Mouse (Mus musculus): ENCODE measurements at regions not wholly inside any gene's neighbourhood (a gene's known extent, or its start where the extent isn't known, plus 50 kb on each side); places are given as distances from the start of the nearest gene placed in this dataset.

GRCm38 (mm10) chr8:97414742-97415141 is 1526.4 kb upstream of the Got2 start:
- WGBS, result 79% methylated on average over 1 of the region's 1 CpGs
- Histone ChIP-seq H3K9me3 (ENCODE audit: control insufficient read depth, low read length) (no peaks in the 10 kb centered on the region), H3K4me3 (ENCODE audit: low read depth, low read length) (no peak overlapping the region), H3K27me3 (ENCODE audit: control insufficient read depth, insufficient read depth, low read length) (no peaks in the 10 kb centered on the region), H3K27ac (ENCODE audit: low read depth, low read length) (no peak overlapping the region), H3K9ac (ENCODE audit: low read length) (no peak overlapping the region), H3K4me2 (ENCODE audit: low read depth, low read length, severe bottlenecking) (no peak overlapping the region), H3K4me1 (replicated peaks; ENCODE audit: control insufficient read depth, insufficient read depth, low read length) (no peaks in the 10 kb centered on the region; the same call in 1 of the 2 replicates), H3K36me3 (ENCODE audit: control insufficient read depth, insufficient read depth, low read length) (no peaks in the 10 kb centered on the region)
- DNase-seq (ENCODE audit: low spot score) (no peak), ATAC-seq (replicated peaks; ENCODE audit: low FRiP score) (no peak)

GRCm38 (mm10) chr8:97403308-97403707 is 1515.0 kb upstream of the Got2 start:
- Histone ChIP-seq H3K4me1 (replicated peaks; ENCODE audit: control insufficient read depth, insufficient read depth, low read length) (no peaks in the 10 kb centered on the region), H3K36me3 (ENCODE audit: control insufficient read depth, insufficient read depth, low read length) (no peaks in the 10 kb centered on the region), H3K27ac (ENCODE audit: low read depth, low read length) (no peak overlapping the region), H3K4me3 (ENCODE audit: low read depth, low read length) (no peak overlapping the region), H3K9ac (ENCODE audit: low read length) (no peak overlapping the region), H3K4me2 (ENCODE audit: low read depth, low read length, severe bottlenecking) (no peak overlapping the region), H3K27me3 (ENCODE audit: control insufficient read depth, insufficient read depth, low read length) (no peaks in the 10 kb centered on the region), H3K9me3 (ENCODE audit: control insufficient read depth, low read length) (no peaks in the 10 kb centered on the region)
- ATAC-seq (replicated peaks; ENCODE audit: low FRiP score) (no peak), DNase-seq (ENCODE audit: low spot score) (no peak)
- 71% methylated on average over 2 of the region's 2 CpGs for WGBS

- Histone ChIP-seq H3K4me3 (ENCODE audit: low read depth, low read length) (no peak overlapping the region), H3K36me3 (ENCODE audit: control insufficient read depth, insufficient read depth, low read length) (no peaks in the 10 kb centered on the region), H3K4me2 (ENCODE audit: low read depth, low read length, severe bottlenecking) (no peak overlapping the region), H3K27me3 (ENCODE audit: control insufficient read depth, insufficient read depth, low read length) (no peaks in the 10 kb centered on the region), H3K27ac (ENCODE audit: low read depth, low read length) (no peak overlapping the region), H3K9ac (ENCODE audit: low read length) (no peak overlapping the region), H3K4me1 (replicated peaks; ENCODE audit: control insufficient read depth, insufficient read depth, low read length) (no peaks in the 10 kb centered on the region; the same call in 1 of the 2 replicates), H3K9me3 (ENCODE audit: control insufficient read depth, low read length) (no peaks in the 10 kb centered on the region)
- 9% methylated on average over 7 of the region's 7 CpGs for WGBS
- ATAC-seq (replicated peaks; ENCODE audit: low FRiP score) (peak; percentile 79), DNase-seq (ENCODE audit: low spot score) (no peak)
Measured at GRCm38 (mm10) chr8:97397327-97397719, 1509.0 kb upstream of the Got2 start.

- 10% methylated on average over 5 of the region's 5 CpGs for WGBS
- Histone ChIP-seq H3K9ac (ENCODE audit: low read length) (no peak overlapping the region), H3K4me2 (ENCODE audit: low read depth, low read length, severe bottlenecking) (no peak overlapping the region), H3K36me3 (ENCODE audit: control insufficient read depth, insufficient read depth, low read length) (no peaks in the 10 kb centered on the region), H3K27me3 (ENCODE audit: control insufficient read depth, insufficient read depth, low read length) (no peaks in the 10 kb centered on the region), H3K4me1 (replicated peaks; ENCODE audit: control insufficient read depth, insufficient read depth, low read length) (no peaks in the 10 kb centered on the region; the same call in 1 of the 2 replicates), H3K4me3 (ENCODE audit: low read depth, low read length) (no peak overlapping the region), H3K9me3 (ENCODE audit: control insufficient read depth, low read length) (no peaks in the 10 kb centered on the region), H3K27ac (ENCODE audit: low read depth, low read length) (no peak overlapping the region)
- peak; percentile 88 for ATAC-seq (replicated peaks; ENCODE audit: low FRiP score)
- peak; percentile 59 for DNase-seq (ENCODE audit: low spot score)
Measured at GRCm38 (mm10) chr8:97396634-97397326, 1508.4 kb upstream of the Got2 start.

- DNase-seq (ENCODE audit: low spot score), result no peak
- ATAC-seq (replicated peaks; ENCODE audit: low FRiP score), result no peak
Measured at GRCm38 (mm10) chr8:97389651-97390050, 1501.3 kb upstream of the Got2 start.

GRCm38 (mm10) chr8:97389149-97389548 is 1500.8 kb upstream of the Got2 start:
- Histone ChIP-seq H3K4me2 (ENCODE audit: low read depth, low read length, severe bottlenecking) (no peak overlapping the region), H3K9ac (ENCODE audit: low read length) (no peak overlapping the region), H3K4me1 (replicated peaks; ENCODE audit: control insufficient read depth, insufficient read depth, low read length) (no peaks in the 10 kb centered on the region), H3K36me3 (ENCODE audit: control insufficient read depth, insufficient read depth, low read length) (no peaks in the 10 kb centered on the region), H3K27me3 (ENCODE audit: control insufficient read depth, insufficient read depth, low read length) (no peaks in the 10 kb centered on the region), H3K4me3 (ENCODE audit: low read depth, low read length) (no peak overlapping the region), H3K9me3 (ENCODE audit: control insufficient read depth, low read length) (no peaks in the 10 kb centered on the region), H3K27ac (ENCODE audit: low read depth, low read length) (no peak overlapping the region)
- no peak for DNase-seq (ENCODE audit: low spot score)
- WGBS, result 38% methylated on average over 2 of the region's 2 CpGs
- no peak for ATAC-seq (replicated peaks; ENCODE audit: low FRiP score)

More at GRCm38 (mm10) chr8:97389651-97390050, 1501.3 kb upstream of the Got2 start:
- Histone ChIP-seq H3K27me3 (ENCODE audit: control insufficient read depth, insufficient read depth, low read length) (no peaks in the 10 kb centered on the region), H3K9ac (ENCODE audit: low read length) (no peak overlapping the region), H3K4me1 (replicated peaks; ENCODE audit: control insufficient read depth, insufficient read depth, low read length) (no peaks in the 10 kb centered on the region), H3K4me3 (ENCODE audit: low read depth, low read length) (no peak overlapping the region), H3K4me2 (ENCODE audit: low read depth, low read length, severe bottlenecking) (no peak overlapping the region), H3K27ac (ENCODE audit: low read depth, low read length) (no peak overlapping the region), H3K36me3 (ENCODE audit: control insufficient read depth, insufficient read depth, low read length) (no peaks in the 10 kb centered on the region), H3K9me3 (ENCODE audit: control insufficient read depth, low read length) (no peaks in the 10 kb centered on the region)
- 8% methylated on average over 7 of the region's 7 CpGs for WGBS

- no peak overlapping the region for H3K27ac ChIP-seq (ENCODE audit: low read depth, low read length)
- ATAC-seq (replicated peaks; ENCODE audit: low FRiP score) (no peak), DNase-seq (ENCODE audit: low spot score) (no peak)
- no peak overlapping the region for H3K9ac ChIP-seq (ENCODE audit: low read length)
- no peaks in the 10 kb centered on the region for H3K36me3 ChIP-seq (ENCODE audit: control insufficient read depth, insufficient read depth, low read length)
- H3K4me1 ChIP-seq (replicated peaks; ENCODE audit: control insufficient read depth, insufficient read depth, low read length), result no peaks in the 10 kb centered on the region
- H3K27me3 ChIP-seq (ENCODE audit: control insufficient read depth, insufficient read depth, low read length), result no peaks in the 10 kb centered on the region
- no peak overlapping the region for H3K4me3 ChIP-seq (ENCODE audit: low read depth, low read length)
- H3K9me3 ChIP-seq (ENCODE audit: control insufficient read depth, low read length), result no peaks in the 10 kb centered on the region
- H3K4me2 ChIP-seq (ENCODE audit: low read depth, low read length, severe bottlenecking), result no peak overlapping the region
- 83% methylated on average over 3 of the region's 3 CpGs for WGBS
Measured at GRCm38 (mm10) chr8:97374911-97375771, 1486.8 kb upstream of the Got2 start.

- Histone ChIP-seq H3K4me3 (ENCODE audit: low read depth, low read length) (no peak overlapping the region), H3K27me3 (ENCODE audit: control insufficient read depth, insufficient read depth, low read length) (no peaks in the 10 kb centered on the region), H3K4me1 (replicated peaks; ENCODE audit: control insufficient read depth, insufficient read depth, low read length) (no peaks in the 10 kb centered on the region), H3K9me3 (ENCODE audit: control insufficient read depth, low read length) (no peaks in the 10 kb centered on the region), H3K4me2 (ENCODE audit: low read depth, low read length, severe bottlenecking) (no peak overlapping the region), H3K9ac (ENCODE audit: low read length) (no peak overlapping the region), H3K36me3 (ENCODE audit: control insufficient read depth, insufficient read depth, low read length) (no peaks in the 10 kb centered on the region), H3K27ac (ENCODE audit: low read depth, low read length) (no peak overlapping the region)
- whole genome bisulfite sequencing, result 88% methylated on average over 6 of the region's 6 CpGs
- ATAC-seq (replicated peaks; ENCODE audit: low FRiP score) (no peak), DNase-seq (ENCODE audit: low spot score) (no peak)
Measured at GRCm38 (mm10) chr8:97346630-97347029, 1458.3 kb upstream of the Got2 start.
